Mouse (Mus musculus): ENCODE results near the gene Bcar1.

Bcar1 gene

DNA sequence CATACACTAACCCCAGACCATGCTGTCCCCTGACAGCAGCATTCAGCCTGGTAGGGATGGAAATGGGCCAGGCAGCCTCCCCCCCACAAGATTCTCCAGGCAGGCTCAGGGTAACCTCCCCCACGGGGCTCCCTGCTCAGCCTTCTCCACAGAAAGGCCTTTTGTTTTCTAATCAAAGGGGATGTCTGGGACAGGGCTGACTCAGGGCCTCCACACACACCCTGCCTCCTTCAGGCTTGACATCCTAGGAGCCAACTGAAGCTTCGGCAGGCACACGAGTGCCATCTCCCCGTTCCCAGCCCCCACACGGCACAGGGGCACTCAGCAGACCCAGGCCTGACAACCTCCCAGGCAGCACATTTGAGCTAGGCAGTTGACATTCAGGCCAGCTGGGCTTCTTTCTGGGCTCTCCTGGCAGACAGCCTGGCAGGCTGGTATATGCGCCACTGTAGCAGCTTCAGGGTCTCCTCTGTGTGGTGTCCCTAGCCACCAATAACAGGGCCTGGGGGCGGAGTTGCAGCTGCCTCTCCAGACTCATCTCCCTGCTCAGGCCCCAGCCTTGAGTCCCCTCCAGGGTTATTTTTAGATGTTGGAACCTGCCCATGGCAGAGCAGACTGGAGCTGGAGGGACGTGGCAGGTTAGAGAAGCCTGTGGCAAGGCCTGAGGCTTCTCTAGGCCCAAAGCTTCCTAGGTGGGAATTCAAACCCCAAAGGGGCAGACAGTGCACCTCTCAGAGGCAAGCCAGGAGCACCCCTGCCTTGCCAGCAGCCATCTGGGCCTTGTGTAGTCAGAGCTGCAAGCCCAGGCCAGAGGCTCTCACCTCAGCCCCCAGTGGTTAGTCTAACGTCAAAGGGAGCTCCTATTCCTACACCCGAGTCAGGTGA is 26.8 kb downstream of the Bcar1 start:
- TF ChIP-seq GATA4 (IDR thresholded peaks at IDR 0.05; ENCODE audit: insufficient replicate concordance, low read length), result no peak

DNA sequence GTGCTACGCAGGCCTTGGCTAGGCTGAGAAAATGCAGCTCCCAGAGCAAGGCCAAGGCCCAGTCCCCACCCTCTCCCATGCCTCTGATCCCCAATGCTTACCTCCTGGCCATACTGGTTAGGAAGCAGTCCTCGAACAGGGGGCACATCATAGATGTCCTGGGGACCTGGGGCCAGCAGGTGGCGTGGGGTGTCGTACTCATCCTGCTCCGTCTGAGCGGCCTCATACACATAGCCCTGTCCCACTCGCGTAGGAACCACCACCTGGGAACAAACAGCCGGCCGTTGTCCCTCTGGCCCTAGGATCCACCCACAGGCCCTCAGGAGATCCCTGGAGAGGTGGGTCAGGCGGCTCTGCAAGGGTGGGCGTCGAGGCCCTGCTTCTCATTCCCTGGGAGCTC is 28.1 kb downstream of the Bcar1 start:
- TF ChIP-seq GATA4 (IDR thresholded peaks at IDR 0.05; ENCODE audit: insufficient replicate concordance, low read length), result no peak

DNA sequence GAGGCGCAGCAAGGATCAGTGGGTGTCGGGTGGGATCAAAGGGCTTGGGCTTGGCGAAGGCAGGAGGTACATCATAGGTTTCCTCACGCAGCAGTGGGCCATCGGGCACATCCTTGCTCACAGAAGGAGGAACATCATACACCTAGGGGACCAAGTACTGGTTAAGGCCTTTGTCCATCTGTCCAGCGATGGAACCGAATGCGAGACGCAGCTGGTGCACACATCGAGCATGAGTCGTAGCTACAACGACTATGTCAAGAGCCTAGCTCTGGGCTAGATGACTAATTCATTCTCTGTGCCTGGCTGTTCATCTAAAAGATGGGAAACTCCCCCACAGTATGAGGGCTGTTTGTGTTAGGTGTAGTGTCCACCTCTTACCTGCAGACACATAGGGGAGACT is 29.3 kb downstream of the Bcar1 start:
- no peak for TF ChIP-seq GATA4 (IDR thresholded peaks at IDR 0.05; ENCODE audit: insufficient replicate concordance, low read length)

DNA sequence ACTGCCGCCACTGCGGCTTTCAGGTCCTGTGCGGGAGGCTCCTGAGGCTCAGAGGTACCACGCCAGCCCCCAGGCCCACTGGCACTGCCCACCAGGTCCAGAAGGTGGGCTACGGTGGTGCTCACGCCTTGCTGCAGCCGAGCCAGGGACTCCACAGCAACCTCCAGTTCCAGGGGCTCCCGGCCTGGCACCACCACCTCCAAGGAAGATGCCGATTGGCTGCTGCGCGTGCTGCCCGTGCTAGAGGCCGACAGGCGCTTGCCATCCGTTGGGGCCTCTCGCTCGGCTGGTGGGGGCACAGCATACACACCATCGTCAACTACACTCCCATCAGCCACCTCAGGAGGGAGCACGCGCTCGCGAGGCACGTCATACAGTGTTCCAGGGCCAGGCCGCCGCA is 29.8 kb downstream of the Bcar1 start:
- no peak for TF ChIP-seq GATA4 (IDR thresholded peaks at IDR 0.05; ENCODE audit: insufficient replicate concordance, low read length)

DNA sequence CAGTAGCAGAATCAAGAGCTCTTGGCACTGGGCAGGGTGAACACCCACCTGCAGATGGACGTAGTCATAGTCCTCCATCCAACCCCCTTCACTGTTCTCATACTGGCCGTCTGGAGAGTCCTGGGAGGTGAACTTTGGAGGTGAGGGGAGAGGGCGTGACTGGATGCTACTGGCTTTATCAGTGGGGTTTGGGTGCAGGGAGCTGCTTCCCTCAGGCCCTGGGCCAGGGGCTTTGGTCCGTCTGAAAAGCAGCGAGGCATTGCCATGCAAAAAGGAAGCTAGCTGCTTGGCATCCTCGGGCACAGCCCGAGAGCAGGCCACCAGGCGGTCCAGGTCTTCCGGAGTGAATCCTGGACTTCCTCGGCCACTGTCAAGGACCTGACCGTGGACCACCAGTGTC is 30.3 kb downstream of the Bcar1 start:
- no peak for TF ChIP-seq GATA4 (IDR thresholded peaks at IDR 0.05; ENCODE audit: insufficient replicate concordance, low read length)

DNA sequence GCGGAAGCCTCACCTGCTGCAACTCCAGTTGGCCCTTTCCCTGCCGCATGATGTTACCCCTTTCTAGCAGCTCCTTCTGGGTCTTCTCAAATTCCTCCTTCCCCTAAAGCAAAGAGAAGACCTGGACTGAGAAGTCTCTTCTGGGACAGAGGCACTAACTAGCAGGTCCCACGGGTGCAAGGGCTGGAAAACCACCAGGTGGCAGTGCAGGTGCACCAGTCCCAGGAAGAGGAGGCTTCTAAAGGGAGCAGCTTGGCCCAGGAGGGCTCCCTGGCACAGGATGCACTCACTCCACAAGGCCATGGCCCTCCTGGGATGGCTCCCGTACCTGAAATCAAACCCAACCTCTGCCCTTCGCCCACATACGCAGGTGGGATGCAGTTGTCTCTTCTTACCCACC is 31.0 kb downstream of the Bcar1 start:
- no peak for TF ChIP-seq GATA4 (IDR thresholded peaks at IDR 0.05; ENCODE audit: insufficient replicate concordance, low read length)

DNA sequence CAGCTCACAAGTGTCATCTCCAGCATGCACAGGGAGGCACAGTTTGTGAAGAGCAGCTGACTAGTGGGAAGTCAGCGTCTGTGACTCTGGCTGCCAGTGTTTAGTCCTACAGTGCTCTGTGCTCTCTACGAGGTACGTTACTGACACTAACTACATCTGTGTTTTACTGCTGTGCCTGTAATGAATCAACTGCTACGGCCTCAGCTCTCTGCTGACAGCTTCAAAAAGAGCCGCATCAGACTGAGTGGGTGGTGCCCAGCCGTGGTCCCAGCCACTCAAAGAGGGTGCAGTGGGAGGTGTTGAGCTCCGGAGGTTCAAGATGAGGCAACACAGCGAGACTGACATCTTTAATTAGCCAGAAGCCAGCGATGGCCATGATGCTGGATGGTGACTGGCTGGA is 31.5 kb downstream of the Bcar1 start:
- TF ChIP-seq GATA4 (IDR thresholded peaks at IDR 0.05; ENCODE audit: insufficient replicate concordance, low read length), result no peak

DNA sequence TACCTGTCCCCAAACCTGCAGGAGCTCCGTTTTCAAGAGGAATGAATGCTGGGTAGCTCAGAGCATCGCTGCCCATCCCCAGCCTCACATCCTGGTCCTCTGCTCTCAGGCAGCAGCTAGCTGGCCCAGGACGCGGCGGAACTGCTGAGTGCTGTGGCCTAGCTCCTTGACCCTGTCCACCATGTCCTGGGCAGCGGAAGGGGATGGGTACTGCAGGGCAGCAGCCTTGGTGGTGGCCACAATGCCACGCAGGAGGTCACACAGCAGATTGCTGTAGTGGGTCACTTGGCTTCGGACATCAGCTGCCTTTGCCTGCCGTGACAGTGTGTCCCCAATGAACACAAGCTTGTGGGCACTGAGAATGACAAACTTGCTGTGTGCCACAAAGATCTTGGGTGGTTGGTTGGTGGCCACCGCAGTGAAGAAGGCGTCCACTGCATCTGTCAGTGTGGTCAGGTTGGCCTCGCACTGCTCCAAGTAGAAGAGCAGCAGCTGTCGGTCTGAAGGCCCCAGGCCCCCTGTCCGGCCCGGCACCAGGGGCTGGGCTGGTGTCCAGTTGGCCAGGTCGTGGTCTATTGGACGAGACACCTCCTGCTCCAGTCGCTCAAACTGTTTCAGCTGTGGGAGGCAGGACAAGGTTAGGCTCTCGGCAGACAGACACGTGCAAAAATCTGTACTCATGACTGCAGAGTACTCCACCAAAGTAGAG is 32.7 kb downstream of the Bcar1 start:
- no peak for TF ChIP-seq GATA4 (IDR thresholded peaks at IDR 0.05; ENCODE audit: insufficient replicate concordance, low read length)

DNA sequence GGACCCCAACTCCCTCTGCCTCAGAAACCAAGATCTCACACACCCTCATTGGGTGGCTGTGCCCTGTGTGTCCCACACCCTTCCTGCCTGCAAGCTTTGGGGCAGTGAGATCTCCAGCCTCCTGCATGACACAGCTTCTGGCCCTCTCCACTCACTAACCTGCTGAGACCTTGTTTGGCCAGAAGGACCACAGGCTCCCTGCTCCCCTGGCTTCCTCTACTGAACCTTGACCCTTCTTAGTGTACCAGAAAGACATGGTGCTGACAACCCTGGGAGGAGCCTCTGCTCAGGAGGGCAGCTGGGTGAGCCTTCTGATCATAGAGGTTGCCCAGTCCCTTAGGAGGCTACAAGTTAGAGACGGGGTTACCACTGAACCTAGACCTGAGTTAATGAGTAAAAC is 34.4 kb downstream of the Bcar1 start:
- no peak for TF ChIP-seq GATA4 (IDR thresholded peaks at IDR 0.05; ENCODE audit: insufficient replicate concordance, low read length)

DNA sequence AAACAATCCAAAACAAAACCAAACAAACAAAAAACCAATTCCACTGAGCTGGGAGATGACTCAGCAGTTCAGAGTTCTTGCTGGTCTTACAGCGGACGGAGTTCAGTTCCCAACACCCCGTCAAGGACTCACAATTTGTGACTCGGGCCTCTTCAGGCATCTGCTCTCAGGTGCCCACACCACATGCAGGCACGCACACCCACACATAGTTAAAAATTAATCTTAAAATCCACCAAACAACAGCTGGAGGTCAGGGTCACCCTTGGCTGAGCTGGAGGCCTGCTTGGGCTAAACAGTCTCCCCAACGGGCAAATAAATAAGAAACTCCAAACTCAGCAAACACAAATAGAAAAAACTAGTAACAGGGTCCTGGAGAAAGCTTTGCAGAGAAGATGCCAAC is 35.3 kb downstream of the Bcar1 start:
- TF ChIP-seq GATA4 (IDR thresholded peaks at IDR 0.05; ENCODE audit: insufficient replicate concordance, low read length), result no peak

DNA sequence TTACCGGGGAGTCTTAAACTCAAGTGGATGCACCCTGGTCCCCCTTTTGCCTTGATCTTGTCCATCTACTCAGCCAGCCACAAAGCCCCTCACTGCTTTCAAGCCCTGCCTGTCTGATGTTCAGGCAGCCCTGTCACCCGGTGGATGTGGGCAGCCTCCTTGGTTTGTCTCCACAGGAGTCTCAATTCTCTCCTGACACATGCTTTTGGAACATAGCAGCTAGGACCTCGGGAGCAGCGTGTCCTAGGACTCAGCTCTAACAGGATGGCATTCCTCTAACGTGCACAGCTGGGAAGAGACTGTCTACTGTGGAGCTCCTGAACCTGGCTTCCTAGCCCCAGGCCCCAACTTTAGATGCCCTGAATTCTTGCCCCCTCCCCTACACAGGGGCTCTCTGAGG is 37.9 kb downstream of the Bcar1 start:
- no peak for TF ChIP-seq GATA4 (IDR thresholded peaks at IDR 0.05; ENCODE audit: insufficient replicate concordance, low read length)

DNA sequence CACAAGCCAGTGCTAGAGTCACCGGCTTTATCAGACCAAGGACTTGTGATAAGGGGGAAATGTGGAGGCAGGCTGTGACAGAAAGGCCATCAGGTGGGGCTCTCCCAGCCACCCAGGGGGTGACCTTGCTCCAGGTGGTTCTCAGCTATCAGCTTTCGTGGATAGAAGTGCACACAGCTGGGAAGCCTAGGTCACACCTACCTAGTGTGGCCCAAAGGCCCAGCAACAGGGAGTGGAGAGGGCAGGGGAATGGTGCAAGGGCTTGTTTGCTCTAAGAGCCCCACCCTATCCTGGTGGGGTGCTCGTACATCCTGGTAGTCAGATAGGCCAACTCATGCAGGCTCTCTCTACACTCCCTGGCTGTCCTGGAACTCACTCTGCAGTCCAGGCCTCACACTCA is 38.4 kb downstream of the Bcar1 start:
- TF ChIP-seq GATA4 (IDR thresholded peaks at IDR 0.05; ENCODE audit: insufficient replicate concordance, low read length), result no peak

DNA sequence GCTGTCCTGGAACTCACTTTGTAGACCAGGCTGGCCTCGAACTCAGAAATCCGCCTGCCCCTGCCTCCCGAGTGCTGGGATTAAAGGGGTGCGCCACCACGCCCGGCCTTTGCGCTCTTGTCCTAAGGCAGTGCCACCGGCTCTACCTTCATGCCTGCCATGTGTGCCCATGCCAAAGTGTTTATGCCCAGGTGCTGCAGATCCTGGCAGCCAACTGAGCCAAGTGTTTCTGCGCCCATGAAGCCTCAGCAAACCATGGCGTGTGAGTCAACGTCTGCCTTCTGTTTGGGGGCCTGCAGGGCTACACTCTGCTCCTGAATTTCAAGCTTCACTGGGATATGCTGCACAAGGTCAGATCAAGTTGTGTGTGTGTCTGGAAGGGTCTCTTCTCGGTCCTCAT is 39.0 kb downstream of the Bcar1 start:
- TF ChIP-seq GATA4 (IDR thresholded peaks at IDR 0.05; ENCODE audit: insufficient replicate concordance, low read length), result no peak

DNA sequence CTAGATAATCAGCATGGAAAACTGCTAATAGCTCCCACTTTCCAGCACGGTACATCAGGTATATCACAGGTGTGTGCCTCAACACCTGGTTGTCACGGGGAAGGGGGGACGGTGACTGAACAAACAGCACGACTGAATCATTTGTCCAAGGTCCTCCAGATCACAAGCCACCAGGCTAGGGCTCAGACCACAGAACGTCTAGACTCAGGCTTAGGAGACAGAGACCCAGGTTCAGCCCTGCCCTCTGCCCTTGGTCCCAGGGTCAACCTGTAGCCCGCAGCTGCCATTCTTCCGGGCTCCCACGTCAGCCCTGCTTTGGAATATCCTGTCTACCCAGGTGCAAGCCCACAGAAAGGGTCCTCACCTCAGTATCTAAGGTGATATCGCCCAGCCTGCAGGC is 42.2 kb downstream of the Bcar1 start:
- TF ChIP-seq GATA4 (IDR thresholded peaks at IDR 0.05; ENCODE audit: insufficient replicate concordance, low read length), result no peak

DNA sequence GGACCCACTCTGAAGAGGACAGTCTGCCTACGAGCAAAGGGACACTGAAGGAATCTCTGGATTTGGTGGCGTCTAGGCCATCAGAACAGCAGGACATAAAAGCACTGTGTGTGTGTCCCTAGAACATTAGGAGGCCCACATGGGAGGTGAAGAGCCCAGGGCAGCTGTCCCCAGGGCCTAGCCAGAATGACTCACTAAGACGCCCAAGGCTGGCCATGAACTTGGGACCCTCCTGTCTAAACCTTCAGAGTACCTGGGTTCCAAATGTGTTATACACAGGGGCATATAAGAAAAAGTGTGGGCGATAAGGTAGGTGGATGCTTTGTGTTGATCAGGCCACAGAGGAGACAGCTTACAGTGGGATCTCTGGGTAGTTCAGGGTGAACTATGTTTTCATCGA is 42.9 kb downstream of the Bcar1 start:
- no peak for TF ChIP-seq GATA4 (IDR thresholded peaks at IDR 0.05; ENCODE audit: insufficient replicate concordance, low read length)

DNA sequence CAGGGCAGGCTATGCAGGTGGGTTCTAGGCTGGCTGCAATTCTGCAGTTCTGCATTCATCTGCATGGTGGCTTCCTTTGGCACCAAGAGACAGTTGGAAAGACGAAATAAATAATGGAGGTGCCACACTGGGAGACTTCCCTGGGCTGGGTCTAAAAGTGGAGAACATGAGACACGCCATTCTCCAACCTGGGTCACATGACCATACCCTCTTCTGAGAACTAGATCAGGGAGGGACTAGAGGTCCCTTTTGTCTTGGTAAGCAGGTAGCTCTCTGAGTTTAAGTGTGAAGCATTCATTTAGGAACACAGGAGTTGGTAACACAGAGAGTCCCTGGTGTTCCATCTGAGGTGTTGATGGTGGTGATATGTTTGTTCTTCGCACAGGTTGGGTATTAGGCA is 43.4 kb downstream of the Bcar1 start:
- TF ChIP-seq GATA4 (IDR thresholded peaks at IDR 0.05; ENCODE audit: insufficient replicate concordance, low read length), result no peak
